Mouse (Mus musculus) 3T3-L1 (cell line): ENCODE data around the gene Mlip.

Experiments used
- DNase-seq: peaks from one replicate; pipeline ENCODE4 v3.0.0-alpha.2; 2015; ENCODE audit warnings: low read depth, low spot score

The Mlip gene

DNA sequence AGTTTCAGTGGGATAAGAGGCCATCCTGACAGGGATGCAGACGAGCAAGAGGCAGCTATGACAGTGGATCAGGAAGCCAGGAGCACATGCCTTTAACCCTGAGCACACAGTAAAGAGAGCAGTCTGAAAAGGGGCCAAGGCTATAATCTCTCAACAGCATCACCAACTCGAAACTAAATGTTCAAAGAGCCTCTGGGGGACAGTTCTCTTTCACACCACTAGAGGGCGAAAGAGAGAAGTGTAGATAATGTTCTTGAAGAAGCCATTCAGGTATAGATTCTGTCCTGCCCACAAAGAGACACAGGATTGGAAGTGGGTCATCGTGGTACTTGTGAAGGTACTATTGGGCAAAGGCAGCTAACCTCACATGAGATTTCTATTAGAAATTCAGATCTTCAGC lies 1.2 kb upstream of the Mlip start:
- DNase-seq = peak; percentile 7

DNA sequence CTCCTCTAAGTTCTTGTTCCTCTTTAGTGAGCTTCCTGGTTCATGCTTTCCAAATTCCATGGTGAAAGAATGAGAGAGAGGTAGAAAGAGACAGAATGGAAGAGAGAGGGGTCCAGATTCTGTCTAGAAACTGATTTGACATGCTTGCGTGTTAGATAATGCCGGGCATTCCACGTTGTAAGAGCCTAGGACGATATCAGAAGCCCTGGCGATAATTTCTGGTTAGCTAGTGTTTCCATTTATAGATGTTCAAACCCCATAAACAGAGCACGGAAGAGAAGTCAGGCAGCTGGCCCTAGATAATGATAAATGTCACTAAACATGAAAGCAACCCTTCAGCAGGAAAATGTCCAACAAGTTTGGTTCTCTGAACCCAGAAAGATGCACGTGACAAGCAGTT lies 5.1 kb downstream of the Mlip start:
- DNase-seq = no peak

DNA sequence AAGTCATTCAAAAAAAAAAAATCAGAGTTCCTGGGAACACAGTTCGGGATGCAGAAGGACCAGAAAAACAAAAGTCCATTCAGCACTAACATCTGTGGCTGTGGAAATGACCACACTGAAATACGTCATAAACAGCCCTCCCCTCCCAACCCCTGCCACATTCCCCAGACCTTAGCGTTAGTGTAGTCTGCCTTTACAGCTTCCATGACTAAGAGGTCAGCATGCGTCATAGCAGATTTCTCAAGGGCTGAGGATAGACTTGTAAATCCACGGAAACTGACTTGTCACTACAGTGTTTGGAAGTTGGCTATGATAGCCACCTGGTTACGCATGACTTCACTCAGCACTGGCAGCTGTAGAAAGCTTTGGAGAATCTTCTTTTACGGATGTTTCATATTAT lies 8.5 kb downstream of the Mlip start:
- peak; percentile 56 for DNase-seq

DNA sequence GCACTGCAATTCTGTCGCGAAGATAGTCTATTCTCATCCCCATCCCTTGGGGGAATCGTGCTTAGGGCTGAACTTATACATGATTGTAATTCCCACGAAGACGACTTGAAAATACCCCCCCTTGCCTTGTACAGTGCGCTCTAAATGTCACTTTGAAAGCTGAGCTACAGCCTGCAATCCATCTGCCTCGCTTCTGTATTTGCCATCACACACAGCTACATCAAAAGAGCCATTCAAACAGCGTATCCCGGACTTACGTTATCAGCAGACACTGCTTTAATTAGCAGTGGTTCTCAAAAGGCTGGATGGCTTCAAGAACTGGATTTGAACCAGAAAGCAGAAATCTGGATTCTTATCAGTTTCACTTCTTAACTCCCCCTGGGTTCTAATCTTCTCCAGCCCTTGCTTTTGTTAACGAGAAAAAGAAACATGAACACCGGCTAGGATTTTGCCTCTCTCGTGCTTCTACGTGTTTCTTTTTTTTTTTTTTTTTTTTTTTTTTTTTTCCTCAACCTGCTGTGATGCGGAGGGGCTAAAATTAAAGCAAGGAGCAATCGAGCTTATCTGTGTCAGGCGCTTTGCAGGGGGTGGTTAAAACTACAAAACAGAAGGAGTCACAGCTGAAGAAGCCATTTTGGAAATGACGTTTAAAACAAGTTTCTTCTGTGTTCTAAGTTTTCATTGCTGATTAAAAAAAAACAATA lies 12.5 kb downstream of the Mlip start:
- no peak for DNase-seq

DNA sequence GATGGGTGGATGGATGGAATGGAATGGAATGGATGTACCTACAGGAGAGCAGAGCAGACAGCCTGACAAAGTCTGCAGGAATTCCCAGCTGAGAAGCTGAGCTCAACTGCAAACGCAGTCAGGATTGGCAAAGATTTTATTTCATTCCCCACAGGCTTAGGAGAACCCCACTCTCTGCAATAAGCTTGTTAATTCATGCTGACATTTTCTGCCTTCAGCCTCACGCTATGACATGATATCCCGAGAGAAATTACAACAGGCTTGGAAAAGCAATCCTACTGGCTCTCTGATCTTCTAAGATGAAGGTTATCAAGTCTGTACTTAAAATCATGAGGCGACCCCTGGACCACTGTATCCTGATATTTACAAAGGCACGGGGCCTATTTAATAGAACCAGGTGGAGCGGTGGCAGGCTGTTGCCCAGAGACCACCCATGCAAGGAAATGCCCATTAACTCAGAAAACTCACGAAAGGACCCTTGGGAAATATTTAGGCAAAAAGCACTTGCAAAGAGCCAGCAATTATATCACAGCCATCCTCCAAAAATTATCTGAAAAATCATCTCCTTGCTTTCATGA lies 13.1 kb downstream of the Mlip start:
- no peak for DNase-seq

DNA sequence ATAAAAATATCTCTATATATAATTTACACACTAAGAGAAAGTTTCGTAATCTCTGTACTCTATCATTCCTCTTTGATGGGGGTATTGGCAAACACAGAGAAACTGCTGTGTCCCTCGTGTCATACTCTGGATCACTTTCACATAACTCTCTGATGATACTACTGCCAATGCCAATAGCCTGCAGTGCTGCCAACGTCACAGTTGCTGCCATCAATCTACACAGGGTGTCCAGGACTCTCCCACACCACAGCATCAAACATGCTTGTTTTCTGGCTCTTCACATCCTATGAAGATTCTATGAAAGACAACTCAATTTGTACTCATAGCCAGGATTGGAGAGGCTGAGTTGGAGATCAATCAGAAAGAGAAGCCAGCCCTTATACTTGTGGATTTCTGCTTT lies 17.4 kb downstream of the Mlip start:
- DNase-seq = no peak

DNA sequence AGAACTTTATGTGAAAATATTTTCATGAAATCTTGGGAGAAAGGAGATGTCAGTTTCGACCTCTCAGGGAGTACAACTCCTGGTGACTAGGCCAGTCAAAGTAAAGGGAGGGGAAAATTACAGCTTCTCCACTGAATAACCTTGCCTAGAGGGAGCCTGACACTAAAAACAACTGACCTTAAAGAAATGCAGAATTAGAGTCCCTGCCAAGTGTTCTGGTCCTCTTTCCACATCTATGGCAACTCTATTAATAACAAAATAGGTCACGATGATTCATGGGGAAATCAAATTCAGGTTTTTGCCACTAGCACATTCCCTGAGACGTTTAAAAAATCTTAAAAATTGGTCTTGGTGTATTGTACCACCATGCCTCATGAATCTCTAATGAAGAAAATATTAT lies 34.4 kb downstream of the Mlip start:
- no peak for DNase-seq

DNA sequence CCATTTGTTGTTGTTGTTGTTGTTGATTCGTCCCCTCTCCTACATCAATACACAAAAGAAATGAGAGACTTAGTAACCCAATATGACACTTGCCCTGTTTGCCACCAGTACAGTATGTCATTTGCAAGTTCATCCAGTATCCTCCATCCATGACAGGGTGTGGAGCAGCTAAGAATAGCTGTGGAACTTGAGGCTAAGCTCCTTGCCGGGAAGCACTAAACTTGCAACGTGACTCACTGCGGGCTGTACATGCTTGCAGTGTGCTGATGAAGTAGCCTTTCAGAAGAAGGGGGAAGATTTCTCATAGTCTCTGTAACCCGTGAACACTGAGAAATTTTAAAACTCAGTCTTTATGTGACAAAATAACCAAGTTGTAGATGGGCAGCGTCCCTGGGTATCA lies 42.2 kb downstream of the Mlip start:
- DNase-seq = no peak

DNA sequence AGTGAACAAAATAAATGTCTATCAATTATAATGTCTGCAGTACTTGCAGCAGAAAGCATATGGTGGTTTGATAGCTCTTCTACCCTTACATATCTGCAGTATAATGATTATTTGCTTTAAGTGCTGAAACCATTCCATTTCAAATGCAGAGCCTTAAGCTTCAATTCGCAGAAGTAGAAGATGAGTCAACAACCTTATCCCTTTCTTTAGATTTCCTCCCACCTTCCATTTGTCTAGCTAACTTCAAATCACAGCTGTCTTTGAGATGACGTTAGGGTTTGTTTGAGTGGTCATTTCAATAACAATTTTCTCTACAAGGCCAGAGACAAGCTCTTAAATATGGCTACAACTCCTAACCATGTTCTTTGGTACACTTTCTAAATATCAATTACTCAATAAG lies 47.4 kb downstream of the Mlip start:
- DNase-seq = no peak

DNA sequence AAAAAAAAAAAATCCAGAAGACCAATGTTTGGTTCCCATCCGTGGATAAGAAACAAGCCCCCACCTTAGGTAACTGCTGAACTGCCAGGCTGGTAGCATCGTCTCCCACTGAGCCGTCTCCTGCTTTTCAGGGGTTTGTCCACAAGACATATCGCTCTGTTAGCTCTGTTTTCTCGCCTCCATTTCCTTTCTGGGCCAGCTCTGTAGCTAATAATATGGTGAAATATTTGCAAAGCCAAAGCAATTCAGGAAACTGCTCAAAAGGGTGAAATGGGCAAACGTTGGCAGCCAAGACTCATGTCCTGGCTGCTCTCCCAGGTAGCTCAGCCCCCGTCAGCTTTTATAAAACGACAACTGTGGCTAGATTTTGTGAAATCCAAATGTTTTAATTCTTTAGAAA lies 50.4 kb downstream of the Mlip start:
- DNase-seq = no peak

DNA sequence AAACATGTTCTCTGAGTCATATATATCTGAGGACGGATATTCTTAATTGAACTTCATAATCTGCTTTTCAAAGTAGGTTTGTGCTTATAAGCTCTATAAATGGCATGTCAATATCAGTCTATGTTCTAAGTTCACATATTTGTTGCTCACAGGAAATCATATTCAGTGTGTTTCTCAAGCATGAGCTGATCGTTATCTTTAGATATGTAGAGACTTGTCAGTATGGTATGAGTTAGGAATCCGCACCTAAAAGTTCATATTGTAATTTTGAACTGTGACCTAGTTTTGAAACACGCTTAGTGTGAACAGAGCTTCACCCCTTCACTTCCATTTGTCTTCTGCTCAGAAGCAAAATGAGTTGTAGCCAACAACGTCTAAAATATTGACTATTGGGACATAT lies 64.8 kb downstream of the Mlip start:
- no peak for DNase-seq

DNA sequence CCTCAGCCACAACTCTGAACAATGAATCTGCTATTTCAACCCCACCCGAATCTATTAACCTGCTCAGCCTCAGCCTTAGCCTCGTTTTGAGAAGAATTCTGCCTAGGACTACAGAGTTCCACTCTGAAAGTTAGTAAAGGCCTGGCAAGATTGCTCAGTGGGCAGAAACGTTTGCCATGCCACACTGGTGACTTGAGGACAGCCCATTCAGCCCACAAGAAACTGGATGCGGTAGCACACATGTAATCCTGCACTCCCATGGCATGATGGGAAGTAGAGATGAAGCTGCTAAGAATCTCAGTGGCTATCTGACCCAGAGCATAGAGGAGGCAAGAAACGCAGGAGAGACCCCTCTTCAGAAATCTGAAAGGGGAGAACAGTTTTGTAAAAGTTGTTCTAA lies 73.4 kb downstream of the Mlip start:
- no peak for DNase-seq

DNA sequence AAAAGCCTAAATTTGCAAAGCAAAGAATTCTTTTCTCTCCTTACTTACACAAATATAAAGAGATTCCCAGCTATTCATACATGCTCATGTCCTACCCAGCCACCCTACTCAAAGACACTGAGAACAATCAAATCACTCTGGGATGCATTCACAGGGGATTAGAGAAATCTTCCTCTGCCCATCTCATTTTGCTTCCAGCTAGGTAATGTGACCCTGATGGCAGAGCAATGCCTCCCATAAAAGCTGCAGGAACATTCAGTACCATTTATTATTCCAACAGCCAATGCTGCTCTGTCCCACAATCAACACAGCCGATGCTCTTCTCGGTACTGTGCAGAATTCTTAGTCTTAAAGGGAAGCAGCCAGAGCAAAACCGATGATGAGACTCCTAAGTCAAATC lies 74.7 kb downstream of the Mlip start:
- DNase-seq = no peak

DNA sequence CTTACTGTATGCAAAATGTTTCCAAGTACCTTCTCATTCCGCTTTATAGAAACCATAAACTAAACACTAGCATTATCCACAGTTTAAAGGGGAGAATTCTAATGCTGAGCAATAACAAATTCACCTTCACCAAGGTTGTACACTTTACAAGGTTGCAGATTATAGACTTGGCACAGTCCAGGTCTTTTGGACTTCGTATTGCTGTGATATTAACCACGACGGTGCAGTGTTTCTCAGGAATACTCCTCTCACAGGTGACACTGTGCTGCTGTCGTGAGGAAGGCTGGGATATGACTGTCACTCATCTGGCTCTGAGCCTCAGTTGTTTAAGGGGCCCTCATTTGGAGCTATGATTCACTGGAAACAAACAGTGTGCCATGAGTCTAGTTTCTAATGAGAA lies 75.5 kb downstream of the Mlip start:
- DNase-seq = no peak

DNA sequence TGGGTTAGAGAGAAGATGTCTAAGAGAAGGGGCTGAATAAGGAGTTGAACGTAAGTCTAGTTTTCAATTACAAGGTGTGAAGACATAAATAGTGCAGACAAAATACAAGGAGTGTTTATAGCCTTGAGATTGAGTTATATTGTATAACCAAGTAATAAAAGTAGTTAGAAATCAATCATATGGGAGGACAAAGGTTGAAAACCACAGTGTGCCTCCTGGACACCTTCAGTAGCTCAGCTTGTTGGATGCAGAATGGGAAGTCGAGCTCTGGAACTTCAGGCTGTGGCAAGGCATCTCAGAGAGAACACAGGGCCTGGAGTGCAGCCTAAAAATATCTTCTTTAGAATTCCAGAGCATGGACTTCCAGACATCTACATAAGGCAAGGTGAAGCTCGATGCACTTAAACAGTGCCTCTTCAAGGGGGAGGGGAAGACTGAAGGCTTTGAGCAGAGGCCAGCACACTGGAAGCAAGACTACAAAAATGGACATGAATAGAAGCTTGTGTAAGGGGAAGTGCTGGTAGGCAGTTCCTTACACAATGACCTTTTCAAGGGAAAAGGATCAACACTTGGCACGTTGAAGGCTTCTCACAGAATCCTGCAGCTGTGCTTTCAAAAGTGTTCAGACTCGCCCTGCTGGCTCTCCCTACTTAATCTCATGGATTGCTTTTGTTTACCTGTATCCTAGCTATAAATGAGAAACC lies 76.2 kb downstream of the Mlip start:
- no peak for DNase-seq

DNA sequence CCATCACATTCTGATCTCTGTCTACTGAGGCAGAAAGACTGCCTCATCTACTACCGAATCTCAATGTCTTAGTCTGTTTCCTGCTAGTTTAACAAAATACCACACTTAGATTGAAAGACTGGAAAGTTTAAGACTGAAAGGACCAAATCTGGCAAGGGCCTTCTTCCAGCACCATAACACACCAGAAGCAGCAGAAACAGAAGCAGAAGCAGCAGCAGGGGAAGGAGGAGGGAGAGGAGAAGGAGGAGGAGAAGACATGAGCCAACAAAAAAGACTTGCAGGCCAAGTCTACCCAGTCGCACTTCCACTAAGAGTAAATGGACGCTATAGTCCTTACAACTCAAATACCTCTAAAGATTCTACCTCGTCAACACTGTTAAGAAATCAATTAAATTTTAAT lies 80.0 kb downstream of the Mlip start:
- DNase-seq = no peak

DNA sequence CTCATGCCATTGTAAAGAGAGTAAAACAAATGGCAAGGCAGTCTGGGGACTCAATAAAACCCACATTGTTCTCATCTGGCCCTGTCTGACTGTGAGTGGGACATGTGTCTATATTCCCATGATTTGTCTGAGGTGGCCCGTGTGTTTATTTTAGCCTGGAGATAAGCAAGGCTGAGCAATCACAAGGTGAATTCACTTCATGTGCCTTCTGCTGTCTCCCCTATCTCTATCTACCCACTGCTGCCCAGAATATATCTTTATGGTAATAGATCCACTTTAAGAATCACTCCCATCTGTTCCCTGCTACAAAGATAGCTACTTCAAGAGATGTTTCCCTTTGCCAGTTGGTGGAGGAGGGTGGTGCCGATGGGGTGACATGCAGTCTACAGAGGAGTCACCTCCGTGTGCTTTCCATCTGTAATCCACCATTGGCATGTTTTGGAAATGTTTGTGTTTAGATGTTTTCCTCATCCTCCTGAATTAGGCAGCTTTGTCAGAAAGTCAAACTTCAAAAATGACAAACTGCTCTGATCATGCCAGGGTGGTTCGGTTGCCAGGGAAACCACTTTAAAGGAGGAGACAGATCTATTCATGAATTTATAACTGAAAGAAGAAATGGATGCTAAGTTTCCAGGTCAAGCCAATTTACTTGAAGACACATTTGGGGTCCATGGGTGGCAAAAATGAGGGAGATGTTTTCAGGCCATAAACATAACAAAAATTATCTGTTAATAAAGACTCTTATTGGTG lies 87.3 kb downstream of the Mlip start:
- DNase-seq = no peak

DNA sequence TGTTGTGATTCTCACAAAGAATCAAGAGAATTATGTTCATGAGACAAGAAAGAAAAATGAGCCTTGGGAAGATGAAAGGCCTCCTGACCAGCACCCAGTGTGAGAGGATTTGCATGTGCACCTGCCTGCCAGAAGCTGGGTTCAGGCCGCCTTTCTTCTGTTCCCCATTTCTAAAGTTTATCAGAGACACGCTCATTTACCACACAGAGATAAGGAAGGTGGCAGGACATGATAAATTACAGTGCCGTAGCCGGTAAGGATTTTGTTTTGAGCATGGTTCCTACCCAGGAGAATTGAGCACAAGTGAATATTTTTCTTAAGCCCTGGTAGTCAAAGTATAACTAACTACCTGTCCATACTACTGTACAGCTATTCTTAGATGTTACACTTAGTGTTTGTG lies 93.7 kb downstream of the Mlip start:
- no peak for DNase-seq

DNA sequence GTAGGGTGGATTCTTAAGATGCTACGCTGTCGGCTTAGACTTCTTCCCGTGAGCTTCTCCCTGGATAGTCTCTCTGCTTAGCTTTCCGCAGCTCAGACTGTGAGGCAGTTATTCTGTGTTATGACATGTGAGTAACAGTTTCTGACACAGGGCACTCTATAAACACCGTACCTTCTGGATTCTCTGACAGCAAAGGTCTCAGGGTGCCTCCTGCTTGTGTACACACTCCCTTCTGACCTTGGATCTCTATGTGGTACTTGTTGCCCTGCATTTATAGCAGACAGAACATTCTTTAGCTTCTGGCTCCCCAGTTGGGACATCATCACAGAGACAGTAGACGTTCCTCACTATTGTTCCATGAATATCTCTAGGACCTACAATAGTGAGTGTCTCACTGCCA lies 94.5 kb downstream of the Mlip start:
- DNase-seq = no peak

DNA sequence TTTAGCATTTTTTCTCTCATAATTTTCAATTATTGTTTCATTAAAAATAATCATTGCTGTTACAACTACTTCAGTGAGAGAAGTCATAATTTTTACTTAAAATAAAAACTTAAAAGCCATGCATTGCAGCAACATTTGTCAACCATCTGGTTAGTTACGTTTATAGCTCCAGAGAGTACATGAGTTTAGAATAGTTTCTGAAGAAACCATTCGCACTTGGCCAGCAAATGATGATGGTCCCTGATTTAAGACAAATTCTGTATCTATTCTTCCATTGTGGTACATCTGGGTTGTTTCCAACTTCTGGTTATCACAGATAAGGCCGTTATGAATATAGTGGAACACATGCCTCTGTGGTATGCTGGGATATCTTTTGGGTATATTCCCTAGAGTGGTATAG lies 98.3 kb downstream of the Mlip start:
- no peak for DNase-seq

DNA sequence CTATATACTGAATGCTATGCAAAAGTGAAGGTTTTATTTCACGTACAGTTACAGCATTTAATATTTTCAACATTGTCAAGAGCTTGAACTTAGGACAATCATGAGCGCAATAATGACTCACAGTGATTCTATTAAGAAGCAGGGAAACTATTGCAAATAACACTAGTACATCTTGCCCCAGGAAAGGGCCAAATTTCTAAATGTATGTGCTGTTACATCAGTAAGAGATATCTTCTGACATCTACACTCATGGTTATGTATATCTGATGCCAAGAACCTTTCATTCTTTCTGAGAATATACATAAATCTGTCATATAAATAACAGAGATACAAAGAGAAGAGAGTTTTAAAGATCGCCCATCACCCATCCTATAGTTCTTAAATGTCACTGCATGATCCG lies 100.0 kb downstream of the Mlip start:
- no peak for DNase-seq

DNA sequence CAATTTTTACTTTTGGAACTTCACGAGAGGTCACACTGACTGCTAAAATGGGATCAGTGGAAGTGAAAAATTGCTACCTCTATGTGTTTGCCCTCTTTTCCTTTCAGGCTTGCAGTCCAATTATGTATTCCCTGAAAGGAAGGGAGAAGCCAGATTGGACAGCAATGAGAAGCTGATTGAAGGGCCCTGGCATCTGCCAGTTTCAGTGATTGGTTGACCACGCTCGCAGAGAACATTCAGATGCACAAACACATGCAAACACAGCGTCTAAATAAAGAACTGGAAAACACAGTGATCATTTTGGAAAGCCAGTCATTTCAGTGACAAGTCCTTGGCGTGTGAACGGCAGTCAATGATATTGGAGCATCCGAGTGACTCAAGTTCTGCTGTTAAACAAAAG lies 100.6 kb downstream of the Mlip start:
- no peak for DNase-seq
